Mouse (Mus musculus) kidney, adult 8-10 months (tissue): ENCODE data around the gene Gm10642.
A peak's percentile ranks its signal among the peaks of the same experiment; 100 is the strongest.

Source experiments
- DNase-seq, 2 experiments: peaks; one replicate each; pipeline ENCODE4 v3.0.0; 2022

Gene Gm10642

GRCm38 (mm10) chr9:70656130-70657007 lies at the start of gene Gm10642:
Gm10642 (plus strand) TSS chr9:70656251.
- peak; percentile 76 to 84 for DNase-seq

- no peak for DNase-seq
These were observed 44.9 kb upstream of the Gm10642 start for GRCm38 (mm10) chr9:70611026-70611673.

- DNase-seq, result no peak
These were observed 26.3 kb upstream of the Gm10642 start for GRCm38 (mm10) chr9:70629711-70630110.

GRCm38 (mm10) chr9:70631665-70632064 lies 24.4 kb upstream of the Gm10642 start:
- no peak for DNase-seq

- no peak for DNase-seq
These were observed 19.3 kb upstream of the Gm10642 start for GRCm38 (mm10) chr9:70636748-70637147.

- DNase-seq, result no peak
These were observed 5.8 kb upstream of the Gm10642 start for GRCm38 (mm10) chr9:70650260-70650659.

GRCm38 (mm10) chr9:70650994-70651393 lies 5.1 kb upstream of the Gm10642 start:
- no peak for DNase-seq

GRCm38 (mm10) chr9:70652221-70652620 lies 3.8 kb upstream of the Gm10642 start:
- no peak for DNase-seq

GRCm38 (mm10) chr9:70653875-70654274 lies 2.2 kb upstream of the Gm10642 start:
- no peak for DNase-seq

GRCm38 (mm10) chr9:70654496-70654895 lies 1.6 kb upstream of the Gm10642 start:
- DNase-seq, result no peak

GRCm38 (mm10) chr9:70655764-70656129 lies 304 bp upstream of the Gm10642 start:
- DNase-seq, result no peak

GRCm38 (mm10) chr9:70657013-70657967 lies 1.2 kb downstream of the Gm10642 start, which contains the start of gene Mindy2:
Mindy2 (minus strand) TSS chr9:70657174.
- DNase-seq, result peak; percentile 97

GRCm38 (mm10) chr9:70658266-70658665 lies 2.2 kb downstream of the Gm10642 start:
- DNase-seq, result no peak

- no peak for DNase-seq
These were observed 8.8 kb downstream of the Gm10642 start for GRCm38 (mm10) chr9:70664847-70665246.

GRCm38 (mm10) chr9:70665372-70666145 lies 9.5 kb downstream of the Gm10642 start:
- no peak for DNase-seq

- peak; percentile 33 to 47 for DNase-seq
These were observed 10.8 kb downstream of the Gm10642 start for GRCm38 (mm10) chr9:70666811-70667210.

- no peak for DNase-seq
These were observed 12.0 kb downstream of the Gm10642 start for GRCm38 (mm10) chr9:70668048-70668447.

GRCm38 (mm10) chr9:70669197-70669596 lies 13.1 kb downstream of the Gm10642 start:
- DNase-seq, result no peak

- no peak for DNase-seq
These were observed 14.3 kb downstream of the Gm10642 start for GRCm38 (mm10) chr9:70670381-70670780.

GRCm38 (mm10) chr9:70671278-70671677 lies 15.2 kb downstream of the Gm10642 start:
- no peak for DNase-seq

GRCm38 (mm10) chr9:70671772-70672579 lies 15.9 kb downstream of the Gm10642 start:
- peak; percentile 41 to 42 for DNase-seq
